Mouse (Mus musculus): ENCODE data around the gene Tgfbr3. TPM values are rescaled to one million over a fixed set of nuclear protein-coding genes. Genes with fewer than 3 reads are reported as not detected.

Gene Tgfbr3
- polyA plus RNA-seq, 1 experiment from 2014 or later = 7.8 TPM

DNA sequence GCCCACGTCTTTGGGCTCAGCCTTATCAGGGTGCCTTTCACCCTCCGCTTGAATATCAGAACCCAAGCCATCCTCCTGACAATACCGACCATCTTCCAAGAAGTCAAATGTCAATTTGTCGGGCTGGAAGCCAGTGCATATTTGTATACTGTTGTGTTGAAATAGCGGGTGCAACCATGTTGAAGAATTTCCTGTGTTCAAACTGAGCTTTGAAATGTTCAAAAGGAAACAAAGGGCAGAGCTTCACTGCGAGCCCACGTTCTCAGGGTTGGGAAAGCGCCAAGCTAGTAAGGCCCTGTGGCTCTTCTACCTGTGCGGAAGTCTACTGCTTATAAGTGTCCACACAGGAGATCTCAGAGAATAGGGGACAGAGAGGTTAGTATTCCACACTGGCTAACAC lies 66.4 kb downstream of the Tgfbr3 start:
- H3K4me2 ChIP-seq = no peak overlapping the region
- H3K4me1 ChIP-seq (ENCODE audit: control insufficient read depth, insufficient read depth, low read length) = no peaks in the 10 kb centered on the region
- no peaks in the 10 kb centered on the region for H3K9me3 ChIP-seq (ENCODE audit: control insufficient read depth, low read length)
- no peak overlapping the region for H3K9ac ChIP-seq (ENCODE audit: low read length)
- no peaks in the 10 kb centered on the region for H3K27me3 ChIP-seq (ENCODE audit: control insufficient read depth, insufficient read depth, low read length)
- ATAC-seq (ENCODE audit: low FRiP score) (no peak), DNase-seq (ENCODE audit: low spot score, missing footprints) (no peak)
- WGBS = 86% methylated on average over 9 of the region's 9 CpGs
- no peak overlapping the region for H3K27ac ChIP-seq (ENCODE audit: low read depth, low read length)
- H3K36me3 ChIP-seq (ENCODE audit: control insufficient read depth, insufficient read depth, low read length) = no peaks in the 10 kb centered on the region
- H3K4me3 ChIP-seq (ENCODE audit: low read depth, low read length) = no peak overlapping the region

DNA sequence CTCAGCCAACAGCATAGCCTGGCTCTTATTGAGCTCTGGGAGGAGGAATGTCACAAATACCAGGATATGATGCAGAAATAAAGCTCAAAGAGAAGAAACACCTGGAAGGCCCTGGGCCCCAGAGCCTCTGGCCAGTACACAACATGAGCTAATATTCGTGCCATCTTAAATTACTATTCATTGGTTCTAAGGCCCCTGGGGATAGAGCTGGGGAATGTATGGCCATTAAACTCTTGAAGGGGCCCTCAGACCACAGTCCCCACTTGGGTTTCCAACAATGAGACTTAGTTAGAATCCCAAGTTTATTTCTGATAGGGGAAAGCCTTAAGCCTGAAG lies 66.8 kb downstream of the Tgfbr3 start:
- H3K27ac ChIP-seq (ENCODE audit: low read depth, low read length) = no peak overlapping the region
- H3K4me1 ChIP-seq (ENCODE audit: control insufficient read depth, insufficient read depth, low read length) = no peaks in the 10 kb centered on the region
- H3K9me3 ChIP-seq (ENCODE audit: control insufficient read depth, low read length) = no peaks in the 10 kb centered on the region
- no peaks in the 10 kb centered on the region for H3K27me3 ChIP-seq (ENCODE audit: control insufficient read depth, insufficient read depth, low read length)
- H3K4me3 ChIP-seq (ENCODE audit: low read depth, low read length) = no peak overlapping the region
- DNase-seq (ENCODE audit: low spot score, missing footprints) = no peak
- H3K9ac ChIP-seq (ENCODE audit: low read length) = no peak overlapping the region
- ATAC-seq (ENCODE audit: low FRiP score) = no peak
- 93% methylated on average over 1 of the region's 1 CpGs for WGBS
- H3K36me3 ChIP-seq (ENCODE audit: control insufficient read depth, insufficient read depth, low read length) = no peaks in the 10 kb centered on the region
- no peak overlapping the region for H3K4me2 ChIP-seq

DNA sequence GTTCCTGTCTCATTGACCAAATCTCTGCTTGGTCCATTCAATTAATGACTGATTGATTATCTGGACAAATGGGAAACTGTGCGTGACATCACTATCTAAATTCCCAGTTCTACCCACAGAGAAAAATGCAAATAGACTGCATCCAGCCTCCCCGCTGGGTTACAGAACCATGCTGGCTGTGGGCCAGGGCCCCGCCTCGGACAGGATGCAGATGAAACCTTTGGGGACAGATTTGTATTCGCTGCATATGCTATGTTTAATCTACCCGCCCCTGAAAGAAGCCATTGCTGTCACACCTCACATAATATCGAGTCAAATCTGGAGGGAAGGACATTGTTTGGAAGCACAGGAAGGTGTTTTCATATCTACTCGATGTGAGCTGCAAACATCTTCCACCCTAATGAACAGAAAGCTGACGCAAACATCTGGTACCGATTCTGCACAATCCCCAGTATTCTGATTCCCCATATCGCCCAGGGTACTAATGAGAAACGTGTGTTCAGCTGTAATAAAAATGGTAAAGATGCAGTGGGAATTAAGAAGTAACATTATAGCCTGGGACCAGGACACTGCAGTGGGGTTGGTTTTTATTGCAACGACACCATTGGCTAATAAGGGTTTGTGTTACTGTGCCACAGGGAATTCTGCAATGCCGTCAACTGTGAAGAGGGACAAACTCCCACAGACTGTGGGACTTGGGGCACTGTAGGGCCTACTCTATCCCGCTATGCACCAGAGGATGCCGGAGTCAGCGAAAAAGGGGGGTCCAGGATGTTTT lies 67.3 kb downstream of the Tgfbr3 start:
- Histone ChIP-seq H3K9ac (ENCODE audit: low read length) (no peak overlapping the region), H3K27ac (ENCODE audit: low read depth, low read length) (no peak overlapping the region), H3K36me3 (ENCODE audit: control insufficient read depth, insufficient read depth, low read length) (no peaks in the 10 kb centered on the region), H3K4me2 (no peak overlapping the region), H3K4me3 (ENCODE audit: low read depth, low read length) (no peak overlapping the region), H3K9me3 (ENCODE audit: control insufficient read depth, low read length) (no peaks in the 10 kb centered on the region), H3K4me1 (ENCODE audit: control insufficient read depth, insufficient read depth, low read length) (no peaks in the 10 kb centered on the region), H3K27me3 (ENCODE audit: control insufficient read depth, insufficient read depth, low read length) (no peaks in the 10 kb centered on the region)
- DNase-seq (ENCODE audit: low spot score, missing footprints) (no peak), ATAC-seq (ENCODE audit: low FRiP score) (no peak)
- 79% methylated on average over 17 of the region's 17 CpGs for WGBS

DNA sequence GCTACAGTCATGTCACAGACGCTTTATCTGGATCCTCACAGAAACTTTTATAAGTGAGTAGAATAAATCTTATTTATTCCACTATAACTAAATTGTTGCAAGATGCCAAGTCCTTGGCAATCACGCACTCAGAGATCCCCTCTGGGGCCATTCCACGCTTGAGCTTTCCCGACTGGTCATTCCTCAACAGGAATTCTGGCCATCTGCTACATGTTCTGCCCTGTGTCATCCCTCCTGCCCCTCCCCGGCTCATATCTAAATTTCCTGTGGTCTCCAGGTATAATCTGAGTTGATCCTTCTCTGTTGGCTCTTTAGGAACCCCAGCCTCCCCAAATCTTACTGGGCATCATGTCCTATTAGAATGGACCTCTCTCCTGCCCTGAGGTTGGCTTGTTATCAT lies 68.5 kb downstream of the Tgfbr3 start:
- Histone ChIP-seq H3K4me1 (ENCODE audit: control insufficient read depth, insufficient read depth, low read length) (no peaks in the 10 kb centered on the region), H3K9ac (ENCODE audit: low read length) (no peak overlapping the region), H3K4me3 (ENCODE audit: low read depth, low read length) (no peak overlapping the region), H3K27me3 (ENCODE audit: control insufficient read depth, insufficient read depth, low read length) (no peaks in the 10 kb centered on the region), H3K36me3 (ENCODE audit: control insufficient read depth, insufficient read depth, low read length) (no peaks in the 10 kb centered on the region), H3K27ac (ENCODE audit: low read depth, low read length) (no peak overlapping the region), H3K9me3 (ENCODE audit: control insufficient read depth, low read length) (no peaks in the 10 kb centered on the region), H3K4me2 (no peak overlapping the region)
- WGBS = 86% methylated on average over 5 of the region's 5 CpGs
- DNase-seq (ENCODE audit: low spot score, missing footprints) (no peak), ATAC-seq (ENCODE audit: low FRiP score) (no peak)

DNA sequence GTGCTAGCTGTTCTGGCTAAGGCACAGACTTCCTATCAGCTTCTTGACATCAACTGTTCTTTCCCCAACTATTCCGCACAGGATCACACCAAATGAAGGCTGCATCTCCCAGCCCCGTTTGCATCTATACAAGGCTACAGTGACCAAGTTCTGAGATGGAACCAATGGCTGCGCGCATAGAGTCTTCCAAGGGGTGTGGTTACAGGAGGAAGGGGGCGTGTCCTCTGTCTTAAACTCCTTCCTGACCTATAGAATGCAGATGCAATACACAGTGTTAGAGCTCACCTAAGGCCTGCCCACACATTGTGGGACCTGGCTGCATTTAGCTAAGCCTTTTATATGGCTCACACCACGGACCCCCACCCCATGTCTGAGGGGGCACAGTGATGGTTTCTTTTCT lies 69.5 kb downstream of the Tgfbr3 start:
- H3K4me1 ChIP-seq (ENCODE audit: control insufficient read depth, insufficient read depth, low read length) = no peaks in the 10 kb centered on the region
- H3K27ac ChIP-seq (ENCODE audit: low read depth, low read length) = no peak overlapping the region
- no peak overlapping the region for H3K4me2 ChIP-seq
- ATAC-seq (ENCODE audit: low FRiP score) (no peak), DNase-seq (ENCODE audit: low spot score, missing footprints) (no peak)
- H3K9ac ChIP-seq (ENCODE audit: low read length) = no peak overlapping the region
- 75% methylated on average over 6 of the region's 6 CpGs for WGBS
- H3K9me3 ChIP-seq (ENCODE audit: control insufficient read depth, low read length) = no peaks in the 10 kb centered on the region
- H3K27me3 ChIP-seq (ENCODE audit: control insufficient read depth, insufficient read depth, low read length) = no peaks in the 10 kb centered on the region
- H3K4me3 ChIP-seq (ENCODE audit: low read depth, low read length) = no peak overlapping the region
- no peaks in the 10 kb centered on the region for H3K36me3 ChIP-seq (ENCODE audit: control insufficient read depth, insufficient read depth, low read length)

DNA sequence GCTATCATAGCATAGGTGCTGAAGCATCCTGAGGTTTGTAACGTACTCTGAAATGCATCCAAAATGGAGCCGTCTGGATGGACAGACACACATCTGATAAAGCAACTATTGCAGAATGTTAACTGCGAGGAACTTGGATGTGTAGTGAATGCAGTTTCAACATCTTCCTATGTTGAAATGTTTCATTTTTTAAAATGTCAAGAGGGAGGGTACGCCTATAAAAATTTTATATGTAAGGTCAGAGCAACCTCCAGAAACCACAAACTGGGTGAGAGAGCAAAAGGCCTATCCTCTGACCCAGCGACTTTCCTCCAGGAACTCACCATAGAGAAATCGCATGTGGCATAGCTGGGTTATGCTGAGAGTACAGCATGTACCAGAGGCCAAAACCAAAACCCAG lies 70.1 kb downstream of the Tgfbr3 start:
- no peak for ATAC-seq (ENCODE audit: low FRiP score)
- DNase-seq (ENCODE audit: low spot score, missing footprints) = no peak
- 92% methylated on average over 6 of the region's 6 CpGs for WGBS

DNA sequence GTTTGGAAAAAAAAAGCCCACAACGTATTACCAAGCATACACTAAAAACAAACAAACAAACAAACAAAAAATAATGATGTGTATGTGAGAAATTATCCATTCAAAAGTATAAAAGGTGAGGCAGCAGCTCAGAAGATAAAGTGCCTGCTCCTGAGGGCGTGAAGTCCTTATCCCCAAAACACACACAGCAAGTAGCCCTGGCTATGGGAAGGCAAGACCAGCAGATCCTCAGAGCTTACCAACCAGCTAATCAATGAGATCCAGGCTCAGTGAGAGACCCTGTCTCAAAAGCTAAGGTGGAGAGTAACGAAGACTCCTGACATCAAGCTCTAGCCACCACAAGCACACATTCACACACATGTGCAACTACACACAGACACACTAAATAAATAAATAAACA lies 70.8 kb downstream of the Tgfbr3 start:
- 77% methylated on average over 3 of the region's 3 CpGs for WGBS
- Histone ChIP-seq H3K4me2 (no peak overlapping the region), H3K27me3 (ENCODE audit: control insufficient read depth, insufficient read depth, low read length) (no peaks in the 10 kb centered on the region), H3K4me1 (ENCODE audit: control insufficient read depth, insufficient read depth, low read length) (no peaks in the 10 kb centered on the region), H3K9ac (ENCODE audit: low read length) (no peak overlapping the region), H3K27ac (ENCODE audit: low read depth, low read length) (no peak overlapping the region), H3K36me3 (ENCODE audit: control insufficient read depth, insufficient read depth, low read length) (no peaks in the 10 kb centered on the region), H3K9me3 (ENCODE audit: control insufficient read depth, low read length) (no peaks in the 10 kb centered on the region), H3K4me3 (ENCODE audit: low read depth, low read length) (no peak overlapping the region)
- no peak for DNase-seq (ENCODE audit: low spot score, missing footprints)
- ATAC-seq (ENCODE audit: low FRiP score) = no peak

More for the DNA sequence above, 70.1 kb downstream of the Tgfbr3 start:
- Histone ChIP-seq H3K27ac (ENCODE audit: low read depth, low read length) (no peak overlapping the region), H3K27me3 (ENCODE audit: control insufficient read depth, insufficient read depth, low read length) (no peaks in the 10 kb centered on the region), H3K9me3 (ENCODE audit: control insufficient read depth, low read length) (no peaks in the 10 kb centered on the region), H3K9ac (ENCODE audit: low read length) (no peak overlapping the region), H3K4me3 (ENCODE audit: low read depth, low read length) (no peak overlapping the region), H3K36me3 (ENCODE audit: control insufficient read depth, insufficient read depth, low read length) (no peaks in the 10 kb centered on the region), H3K4me1 (ENCODE audit: control insufficient read depth, insufficient read depth, low read length) (no peaks in the 10 kb centered on the region), H3K4me2 (no peak overlapping the region)

DNA sequence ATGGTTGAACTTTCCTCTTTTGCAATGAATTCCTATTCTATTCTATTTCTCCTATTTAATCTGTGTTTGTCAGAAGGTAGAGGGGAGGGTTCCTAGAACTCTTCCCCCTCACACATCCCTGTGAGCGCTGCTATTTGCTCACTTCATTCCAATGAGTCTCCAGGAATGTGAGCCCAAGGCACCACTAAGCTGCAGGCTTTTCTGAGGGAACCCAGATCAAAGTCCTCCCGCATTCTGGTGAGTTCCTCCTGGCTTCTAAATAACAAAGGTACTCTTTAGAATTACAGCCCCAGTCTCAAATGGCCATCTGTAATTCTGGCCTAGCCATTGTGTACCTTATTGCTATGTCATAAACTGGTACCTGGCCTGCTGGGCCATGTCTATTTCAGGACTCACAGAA lies 72.3 kb downstream of the Tgfbr3 start:
- Histone ChIP-seq H3K27ac (ENCODE audit: low read depth, low read length) (no peak overlapping the region), H3K4me3 (ENCODE audit: low read depth, low read length) (no peak overlapping the region), H3K27me3 (ENCODE audit: control insufficient read depth, insufficient read depth, low read length) (no peaks in the 10 kb centered on the region), H3K36me3 (ENCODE audit: control insufficient read depth, insufficient read depth, low read length) (no peaks in the 10 kb centered on the region), H3K9me3 (ENCODE audit: control insufficient read depth, low read length) (no peaks in the 10 kb centered on the region), H3K9ac (ENCODE audit: low read length) (no peak overlapping the region), H3K4me2 (no peak overlapping the region), H3K4me1 (ENCODE audit: control insufficient read depth, insufficient read depth, low read length) (no peaks in the 10 kb centered on the region)
- ATAC-seq (ENCODE audit: low FRiP score) (no peak), DNase-seq (ENCODE audit: low spot score, missing footprints) (no peak)
- WGBS = 42% methylated on average over 2 of the region's 2 CpGs

DNA sequence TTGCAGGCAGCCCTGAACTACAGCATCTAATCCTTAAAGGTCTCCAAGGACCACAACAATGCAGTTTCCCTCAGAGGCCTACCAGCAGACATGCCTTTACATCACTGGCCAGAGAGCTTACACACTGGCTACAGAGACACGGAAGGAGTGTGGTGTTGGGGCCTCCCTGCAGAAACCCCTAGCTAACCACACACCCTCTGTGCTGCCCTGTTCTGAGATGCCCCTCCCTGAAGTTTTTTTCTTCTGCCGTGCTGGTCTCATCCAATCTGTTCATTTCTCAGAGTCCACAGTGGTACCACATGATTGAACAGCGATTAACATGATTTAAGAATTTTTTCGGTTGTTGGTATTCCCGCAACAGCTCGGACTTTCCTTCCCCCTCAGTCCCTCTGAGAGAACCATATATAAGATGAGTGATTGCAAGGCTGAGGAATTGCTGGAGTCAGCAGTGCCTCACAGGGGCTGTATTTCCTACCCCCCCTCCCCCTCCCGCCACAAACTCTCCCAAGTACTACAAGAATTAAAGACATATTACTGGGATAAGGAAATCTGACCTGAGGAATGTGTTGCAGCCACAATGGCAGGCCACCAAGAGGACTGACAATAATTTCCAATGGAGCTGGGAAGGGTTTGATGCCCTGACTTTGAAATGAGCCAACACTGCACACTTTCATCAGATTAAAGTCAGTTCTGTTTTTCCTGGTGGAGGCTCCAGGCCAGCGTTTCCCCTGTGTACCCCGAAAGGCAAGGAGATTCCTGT lies 75.9 kb downstream of the Tgfbr3 start:
- Histone ChIP-seq H3K4me3 (ENCODE audit: low read depth, low read length) (no peak overlapping the region), H3K9ac (ENCODE audit: low read length) (no peak overlapping the region), H3K27ac (ENCODE audit: low read depth, low read length) (no peak overlapping the region), H3K9me3 (ENCODE audit: control insufficient read depth, low read length) (no peaks in the 10 kb centered on the region), H3K4me1 (ENCODE audit: control insufficient read depth, insufficient read depth, low read length) (no peaks in the 10 kb centered on the region), H3K4me2 (no peak overlapping the region), H3K36me3 (ENCODE audit: control insufficient read depth, insufficient read depth, low read length) (no peaks in the 10 kb centered on the region), H3K27me3 (ENCODE audit: control insufficient read depth, insufficient read depth, low read length) (no peaks in the 10 kb centered on the region)
- 87% methylated on average over 9 of the region's 9 CpGs for WGBS
- DNase-seq (ENCODE audit: low spot score, missing footprints) (no peak), ATAC-seq (ENCODE audit: low FRiP score) (no peak)
